Mouse (Mus musculus) thymus, adult 2 months (tissue): ENCODE results near the gene Gna11.

Source experiments
- CTCF ChIP-seq: fragments of 200-500 bp; IDR thresholded peaks from 2 replicates; pipeline ENCODE4 v1.5.1; 2012; ENCODE audit warnings: mild to moderate bottlenecking, control low read depth, low read length, moderate library complexity, borderline replicate concordance; ENCODE audit not compliant: control insufficient read depth, poor library complexity, insufficient read depth; ENCODE audit errors: extremely low read depth
- POLR2A ChIP-seq: fragments of 200-500 bp; IDR thresholded peaks from 2 replicates; pipeline ENCODE4 v1.6.1; 2012; ENCODE audit warnings: mild to moderate bottlenecking, low read length, control low read depth, moderate library complexity; ENCODE audit not compliant: control insufficient read depth, poor library complexity, insufficient read depth; ENCODE audit errors: extremely low read depth

- TF ChIP-seq CTCF (no peak), POLR2A (no peak)
Measured at GRCm38 (mm10) chr10:81593223-81593622, 48.2 kb upstream of the Gna11 start.
